Mouse (Mus musculus) kidney, adult 2 months (tissue): ENCODE results near the gene Myo1e.

ENCODE experiments used
- CTCF ChIP-seq: fragments of 200-500 bp; conservative IDR thresholded peaks from 2 replicates; pipeline ENCODE4 v1.5.1; 2011; ENCODE audit warnings: low read depth, mild to moderate bottlenecking, control low read depth, low read length, moderate library complexity, mixed read lengths; ENCODE audit not compliant: insufficient read depth, insufficient read length
- POLR2A ChIP-seq: fragments of 200-500 bp; IDR thresholded peaks from one replicate; pipeline ENCODE4 v1.6.1; 2011; ENCODE audit warnings: low read depth, low read length, control low read depth

DNA sequence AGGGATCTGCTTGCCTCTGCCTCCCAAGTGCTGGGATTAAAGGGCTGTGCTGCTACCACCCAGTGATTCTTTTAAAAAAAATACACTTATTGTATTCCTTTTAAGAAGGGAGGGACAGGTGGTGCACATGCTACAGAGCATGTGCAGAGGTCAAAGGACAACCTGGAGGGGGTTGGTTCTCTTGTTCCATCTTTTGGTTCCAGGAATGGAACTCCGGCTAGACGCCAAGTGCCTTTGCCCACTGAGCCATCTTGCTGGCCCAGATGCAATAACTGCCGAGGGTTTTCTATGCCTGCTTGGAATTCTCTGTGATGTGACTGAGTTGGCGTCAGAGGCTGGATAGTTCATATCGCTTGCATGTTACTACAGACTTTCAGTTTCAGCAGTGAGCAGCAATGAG is 58.4 kb downstream of the Myo1e start:
- TF ChIP-seq CTCF (no peak), POLR2A (no peak)
